Mouse (Mus musculus): ENCODE data around the gene Palmd.

- no peak for TF ChIP-seq CTCF (IDR thresholded peaks at IDR 0.05; ENCODE audit: low read depth)
- TF ChIP-seq EP300 (IDR thresholded peaks at IDR 0.05; ENCODE audit: low read depth), result no peak
Observed at GRCm38 (mm10) chr3:116964426-116964825, 4.4 kb downstream of the Palmd start.
